Comparison of ENCODE assay signal across 14 mouse cellular contexts in the genomic region with DNA sequence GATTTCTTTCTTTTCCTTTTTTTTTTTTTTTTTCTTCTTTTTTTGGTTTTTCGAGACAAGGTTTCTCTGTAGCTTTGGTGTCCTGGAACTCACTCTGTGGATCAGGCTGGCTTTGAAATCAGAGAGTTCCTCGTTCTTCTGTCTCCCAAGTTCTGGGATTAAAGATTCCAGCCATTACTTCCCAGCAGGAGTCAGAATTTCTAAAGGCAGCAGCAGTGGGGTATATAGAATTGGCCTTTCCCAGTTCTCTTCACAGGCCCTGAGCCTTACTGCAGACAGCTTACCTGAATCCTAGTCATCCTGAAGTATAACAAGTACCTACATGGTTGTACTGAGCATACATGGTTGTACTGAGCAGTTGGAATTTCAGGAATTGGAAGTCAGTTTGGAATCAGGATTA. TPM values are rescaled to one million over a fixed set of nuclear protein-coding genes. Genes with fewer than 3 reads are reported as not detected.
A peak's percentile ranks its signal among the peaks of the same experiment; 100 is the strongest.
DNase-seq lines count a peak whose midpoint lies in the region; ATAC-seq and TF ChIP-seq lines count a peak whose summit lies in the region.
"Had no signal": no experiment of that assay in that cellular context is flagged by ENCODE, and none has a peak within 500 bp of the region (broad histone marks: within the 10 kb centered on the region; RNA-seq: fewer than 3 reads in every experiment).

No protein-coding gene starts in this region.

- TF ChIP-seq POLR2A in heart, adult 2 months (IDR thresholded peaks at IDR 0.05; ENCODE audit: insufficient read depth, low read depth, low read length) = no peak

- H3K79me2 ChIP-seq in heart, adult 2 months (replicated peaks; ENCODE audit: control insufficient read depth, insufficient read depth, low read length) = no peaks in the 10 kb centered on the region

- H3K9me3 ChIP-seq in heart, embryonic 12.5 days (replicated peaks) = no peaks in the 10 kb centered on the region
- no peaks in the 10 kb centered on the region for H3K9me3 ChIP-seq in lung, embryonic 16.5 days (ENCODE audit: control insufficient read depth, low read length)
- H3K9me3 ChIP-seq in embryonic facial prominence, embryonic 15.5 days (replicated peaks) = no peaks in the 10 kb centered on the region
- no peaks in the 10 kb centered on the region for H3K9me3 ChIP-seq in stomach, embryonic 15.5 days
- H3K9me3 ChIP-seq: neural tube, embryonic 12.5 days had no signal

- H3K4me3 ChIP-seq in heart, embryonic 12.5 days = peak overlapping the region; percentile 64
- no peak overlapping the region for H3K4me3 ChIP-seq in heart, adult 2 months
- H3K4me3 ChIP-seq in lung, embryonic 16.5 days (ENCODE audit: low read length) = no peak overlapping the region
- no peak overlapping the region for H3K4me3 ChIP-seq in embryonic facial prominence, embryonic 15.5 days (replicated peaks)
- H3K4me3 ChIP-seq in stomach, embryonic 15.5 days (replicated peaks) = no peak overlapping the region; the same call in 1 of the 2 replicates
- H3K4me3 ChIP-seq: neural tube, embryonic 12.5 days had no signal

- H3K27me3 ChIP-seq in heart, embryonic 12.5 days (replicated peaks) = no peaks in the 10 kb centered on the region
- no peaks in the 10 kb centered on the region for H3K27me3 ChIP-seq in heart, adult 2 months (ENCODE audit: control insufficient read depth, insufficient read depth, low read length)
- no peaks in the 10 kb centered on the region for H3K27me3 ChIP-seq in lung, embryonic 16.5 days (ENCODE audit: control insufficient read depth, insufficient read depth, low read depth, low read length)
- no peaks in the 10 kb centered on the region for H3K27me3 ChIP-seq in embryonic facial prominence, embryonic 15.5 days
- no peaks in the 10 kb centered on the region for H3K27me3 ChIP-seq in stomach, embryonic 15.5 days (replicated peaks)

- 43% methylated on average over 2 of the region's 2 CpGs for WGBS in heart, embryonic 12.5 days
- 85% methylated on average over 2 of the region's 2 CpGs for WGBS in heart, adult 2 months
- 82% methylated on average over 2 of the region's 2 CpGs for whole genome bisulfite sequencing in lung, embryonic 16.5 days
- 65% methylated on average over 2 of the region's 2 CpGs for WGBS in embryonic facial prominence, embryonic 15.5 days
- WGBS in stomach, embryonic 15.5 days = 65% methylated on average over 2 of the region's 2 CpGs

- DNase-seq in heart, adult 2 months = no peak
- no peak for DNase-seq in lung, postnatal 10 days
- DNase-seq in cerebellum, adult 8-10 months = no peak
- no peak for DNase-seq in layer of hippocampus, adult 8-10 months (ENCODE audit: low spot score in 2 of 2)
- DNase-seq: gastrocnemius, postnatal 14 days; kidney, adult 9 months; right cerebral cortex, postnatal 25 days had no signal

- H3K4me2 ChIP-seq in heart, embryonic 12.5 days = peak overlapping the region; percentile 82
- H3K4me2 ChIP-seq in lung, embryonic 16.5 days (ENCODE audit: low read depth, low read length) = peak overlapping the region; percentile 72
- H3K4me2 ChIP-seq in embryonic facial prominence, embryonic 15.5 days (replicated peaks) = peak overlapping the region; percentile 84
- peak overlapping the region; percentile 32; the same call in 1 of the 2 replicates for H3K4me2 ChIP-seq in stomach, embryonic 15.5 days
- H3K4me2 ChIP-seq: neural tube, embryonic 12.5 days had no signal

- H3K9ac ChIP-seq in heart, embryonic 12.5 days = peak overlapping the region; percentile 54; the same call in 1 of the 2 replicates
- H3K9ac ChIP-seq in heart, adult 2 months (ENCODE audit: low read depth, low read length) = no peak overlapping the region
- H3K9ac ChIP-seq in lung, embryonic 16.5 days (ENCODE audit: low read length) = no peak overlapping the region
- H3K9ac ChIP-seq in embryonic facial prominence, embryonic 15.5 days = no peak overlapping the region
- H3K9ac ChIP-seq in stomach, embryonic 15.5 days = no peak overlapping the region
- H3K9ac ChIP-seq: neural tube, embryonic 12.5 days had no signal

- H3K27ac ChIP-seq in heart, embryonic 12.5 days (ENCODE audit: poor library complexity, severe bottlenecking) = no peak overlapping the region
- H3K27ac ChIP-seq in heart, adult 2 months = no peak overlapping the region
- no peak overlapping the region for H3K27ac ChIP-seq in lung, embryonic 16.5 days (ENCODE audit: low read length)
- no peak overlapping the region for H3K27ac ChIP-seq in embryonic facial prominence, embryonic 15.5 days (replicated peaks)
- no peak overlapping the region for H3K27ac ChIP-seq in stomach, embryonic 15.5 days
- H3K27ac ChIP-seq: neural tube, embryonic 12.5 days had no signal

- no peak for ATAC-seq in heart, embryonic 12.5 days (ENCODE audit: insufficient number of reproducible peaks, low FRiP score)
- no peak for ATAC-seq in lung, embryonic 16.5 days (ENCODE audit: low read depth)
- ATAC-seq in embryonic facial prominence, embryonic 15.5 days (ENCODE audit: insufficient number of reproducible peaks, low FRiP score, low TSS enrichment, low read depth) = no peak
- no peak for ATAC-seq in stomach, embryonic 15.5 days (ENCODE audit: insufficient read depth, low FRiP score, low read depth)
- ATAC-seq: CD4-positive, CD25-positive, alpha-beta regulatory T cell, adult 4 months; lung, postnatal 0 days had no signal

- intact Hi-C loops in heart, adult 2 months (cut with DNase I) = no loop called here

- peaks cover 9% of the 10 kb centered on the region; the same call in 1 of the 2 replicates for H3K36me3 ChIP-seq in heart, embryonic 12.5 days
- H3K36me3 ChIP-seq in heart, adult 2 months (ENCODE audit: control insufficient read depth, insufficient read depth, low read length) = no peaks in the 10 kb centered on the region; the same call in 1 of the 2 replicates
- no peaks in the 10 kb centered on the region for H3K36me3 ChIP-seq in lung, embryonic 16.5 days (ENCODE audit: control insufficient read depth, insufficient read depth, low read length)
- H3K36me3 ChIP-seq in embryonic facial prominence, embryonic 15.5 days = peaks cover 8% of the 10 kb centered on the region; the same call in 1 of the 2 replicates
- H3K36me3 ChIP-seq in stomach, embryonic 15.5 days = 0 out of 2 replicates have a peak, but pooled peaks cover 3% of the 10 kb centered on the region
- H3K36me3 ChIP-seq: neural tube, embryonic 12.5 days had no signal

- TF ChIP-seq CTCF in heart, adult 2 months (IDR thresholded peaks at IDR 0.05) = no peak

- H3K4me1 ChIP-seq in heart, embryonic 12.5 days (replicated peaks) = peaks cover 23% of the 10 kb centered on the region
- peaks cover 1% of the 10 kb centered on the region for H3K4me1 ChIP-seq in heart, adult 2 months (ENCODE audit: control insufficient read depth, insufficient read depth, low read length)
- H3K4me1 ChIP-seq in lung, embryonic 16.5 days (replicated peaks; ENCODE audit: control insufficient read depth, insufficient read depth, low read length) = peaks cover 11% of the 10 kb centered on the region; the same call in 1 of the 2 replicates
- peaks cover 19% of the 10 kb centered on the region for H3K4me1 ChIP-seq in embryonic facial prominence, embryonic 15.5 days
- H3K4me1 ChIP-seq in stomach, embryonic 15.5 days = no peaks in the 10 kb centered on the region

- TF ChIP-seq EP300 in heart, adult 2 months (IDR thresholded peaks at IDR 0.05; ENCODE audit: insufficient read depth, low read depth, low read length) = no peak

RNA-seq across cellular contexts. Expression of gene Pdk1, which starts 1.8 kb away (rescaled TPM):
- 108 and 116 TPM in 2 replicates for polyA plus RNA-seq in heart, embryonic 12.5 days (2016; fragmentation: Nextera tagmentation; extraction: Ambion mirVana)
- total RNA-seq in heart, adult 2 months (2021) = 100 to 1,000 TPM; 142 to 170 TPM
- polyA plus RNA-seq in heart, adult 2 months (2012; rRNA removed) = 28.9 and 62.2 TPM in 2 replicates
- polyA plus RNA-seq in lung, embryonic 16.5 days (2015; fragmentation: Nextera tagmentation; extraction: Ambion mirVana) = 54.0 and 57.1 TPM in 2 replicates
- polyA plus RNA-seq in embryonic facial prominence, embryonic 15.5 days (2015; fragmentation: Nextera tagmentation; extraction: Ambion mirVana) = 49.0 and 58.1 TPM in 2 replicates
- 67.2 and 69.8 TPM in 2 replicates for polyA plus RNA-seq in stomach, embryonic 15.5 days (2015; fragmentation: Nextera tagmentation; extraction: Ambion mirVana)
- total RNA-seq in layer of hippocampus, adult 8-10 months (2022) = 10 to 100 TPM; 41.2 to 50.9 (median 47.0) TPM

Comparison
In these comparisons a context has a peak if more than half of its experiments do, and no peak if none do; other contexts are left out.
1. H3K4me2 ChIP-seq: peak in every context shown above with its lines; median percentile 84 in embryonic facial prominence, embryonic 15.5 days; 82 in heart, embryonic 12.5 days; 72 in lung, embryonic 16.5 days; 32 in stomach, embryonic 15.5 days.